Mouse (Mus musculus): Measurements from ENCODE around the gene Dtnbp1. TPM values are rescaled to one million over a fixed set of nuclear protein-coding genes. Genes with fewer than 3 reads are reported as not detected.

Dtnbp1 gene
- polyA plus RNA-seq, 1 experiment, result 136 TPM

- H3K4me3 ChIP-seq (ENCODE audit: insufficient read depth, low read depth, low read length), result no peak overlapping the region
- H3K4me1 ChIP-seq (ENCODE audit: control insufficient read depth, insufficient read depth, insufficient read length, low read length), result no peaks in the 10 kb centered on the region
- no peak overlapping the region for H3K27ac ChIP-seq (replicated peaks; ENCODE audit: low read depth, low read length)
Measured at GRCm38 (mm10) chr13:44948320-44949250, 53.4 kb downstream of the Dtnbp1 start.

DNA sequence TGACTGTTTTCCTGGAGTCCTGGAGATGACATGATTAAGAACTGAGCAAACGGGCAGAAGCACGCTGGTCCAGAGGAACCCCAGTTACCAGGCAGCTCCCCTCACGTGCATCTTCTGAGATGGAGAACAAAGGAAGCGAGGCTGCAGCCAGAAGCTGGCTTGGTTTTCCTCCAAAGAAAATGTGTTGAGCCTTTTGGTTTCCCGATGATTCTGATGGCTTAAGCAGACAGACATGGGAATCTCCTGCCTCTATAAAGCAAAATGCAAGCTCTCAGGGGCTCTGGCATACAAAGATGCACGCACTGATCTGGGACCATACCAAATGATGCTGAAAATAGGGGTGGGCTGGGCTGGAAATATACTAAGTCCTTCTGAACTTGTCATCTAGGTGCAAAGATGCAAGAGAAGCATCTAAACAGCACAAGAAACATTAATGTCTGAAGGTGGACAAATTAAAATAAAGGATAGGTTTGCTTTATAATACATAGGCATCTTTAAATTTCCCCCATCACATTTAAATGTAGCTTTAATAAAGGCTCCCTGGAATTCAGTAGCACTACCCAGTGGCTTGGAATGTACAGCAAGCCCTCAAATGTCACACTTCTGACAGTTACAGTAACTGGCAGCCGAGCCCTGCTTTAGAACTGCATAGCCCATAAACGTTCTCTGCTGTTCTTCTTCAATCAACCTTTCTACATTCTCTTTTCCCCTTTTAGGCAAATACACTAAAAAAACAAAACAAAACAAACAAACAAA lies 54.9 kb downstream of the Dtnbp1 start:
- Histone ChIP-seq H3K27ac (replicated peaks; ENCODE audit: low read depth, low read length) (no peak overlapping the region), H3K4me1 (ENCODE audit: control insufficient read depth, insufficient read depth, insufficient read length, low read length) (no peaks in the 10 kb centered on the region), H3K4me3 (ENCODE audit: insufficient read depth, low read depth, low read length) (no peak overlapping the region)

GRCm38 (mm10) chr13:44943618-44944017 lies 58.3 kb downstream of the Dtnbp1 start:
- peaks cover 11% of the 10 kb centered on the region; the same call in 1 of the 2 replicates for H3K4me1 ChIP-seq (ENCODE audit: control insufficient read depth, insufficient read depth, insufficient read length, low read length)
- H3K4me3 ChIP-seq (ENCODE audit: insufficient read depth, low read depth, low read length), result no peak overlapping the region
- H3K27ac ChIP-seq (replicated peaks; ENCODE audit: low read depth, low read length), result no peak overlapping the region

GRCm38 (mm10) chr13:44939326-44940035 lies 62.5 kb downstream of the Dtnbp1 start:
- H3K4me3 ChIP-seq (ENCODE audit: insufficient read depth, low read depth, low read length), result no peak overlapping the region
- peaks cover 23% of the 10 kb centered on the region for H3K4me1 ChIP-seq (ENCODE audit: control insufficient read depth, insufficient read depth, insufficient read length, low read length)
- H3K27ac ChIP-seq (replicated peaks; ENCODE audit: low read depth, low read length), result peak overlapping the region; percentile 27

DNA sequence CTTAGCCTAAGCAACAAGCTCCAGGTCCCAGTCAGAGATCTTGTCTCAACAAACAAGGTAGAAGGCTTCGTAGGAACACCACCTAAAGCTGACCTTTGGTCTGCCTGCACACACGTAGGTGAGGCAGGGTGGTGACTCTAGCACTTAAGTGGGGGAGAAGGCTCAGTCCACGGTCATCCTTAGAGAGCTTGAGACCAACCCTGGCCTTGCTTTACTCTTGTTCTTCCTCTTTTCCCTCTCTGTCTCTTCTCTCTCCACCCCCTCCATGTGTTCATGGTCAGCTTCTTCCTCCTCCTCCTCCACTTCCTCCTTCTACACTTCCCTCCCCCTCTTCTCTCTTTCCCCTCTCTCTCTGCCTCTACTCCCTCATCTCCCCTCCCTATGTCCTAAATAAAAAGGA lies 64.3 kb downstream of the Dtnbp1 start:
- Histone ChIP-seq H3K27ac (replicated peaks; ENCODE audit: low read depth, low read length) (no peak overlapping the region), H3K4me1 (ENCODE audit: control insufficient read depth, insufficient read depth, insufficient read length, low read length) (peaks cover 25% of the 10 kb centered on the region), H3K4me3 (ENCODE audit: insufficient read depth, low read depth, low read length) (no peak overlapping the region)

DNA sequence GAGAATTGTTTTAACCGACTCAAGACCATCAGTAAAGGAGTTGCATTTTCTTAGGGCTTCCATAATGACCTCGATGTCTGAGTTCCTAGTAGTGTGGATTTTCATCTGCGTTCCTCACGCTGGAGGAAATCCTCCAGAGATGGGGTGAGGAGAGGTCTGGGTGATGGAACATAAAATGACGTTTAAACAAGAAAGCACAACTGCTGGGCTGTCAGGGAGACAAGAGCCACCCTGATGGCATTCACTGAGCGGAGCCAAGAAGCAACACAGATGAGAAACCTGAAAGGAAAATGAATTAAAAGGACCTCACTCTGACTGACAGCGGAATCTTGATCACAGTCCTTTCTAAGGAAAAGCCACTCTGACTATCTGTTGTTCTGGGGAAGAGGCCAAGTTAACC lies 68.4 kb downstream of the Dtnbp1 start:
- Histone ChIP-seq H3K4me3 (ENCODE audit: insufficient read depth, low read depth, low read length) (no peak overlapping the region), H3K27ac (replicated peaks; ENCODE audit: low read depth, low read length) (no peak overlapping the region)

GRCm38 (mm10) chr13:44932307-44933264 lies 69.4 kb downstream of the Dtnbp1 start:
- Histone ChIP-seq H3K4me1 (ENCODE audit: control insufficient read depth, insufficient read depth, insufficient read length, low read length) (peaks cover 5% of the 10 kb centered on the region), H3K4me3 (ENCODE audit: insufficient read depth, low read depth, low read length) (no peak overlapping the region), H3K27ac (replicated peaks; ENCODE audit: low read depth, low read length) (no peak overlapping the region)

More for the DNA sequence above, 68.4 kb downstream of the Dtnbp1 start:
- peaks cover 14% of the 10 kb centered on the region for H3K4me1 ChIP-seq (ENCODE audit: control insufficient read depth, insufficient read depth, insufficient read length, low read length)

- H3K27ac ChIP-seq (replicated peaks; ENCODE audit: low read depth, low read length), result no peak overlapping the region
- no peaks in the 10 kb centered on the region for H3K4me1 ChIP-seq (ENCODE audit: control insufficient read depth, insufficient read depth, insufficient read length, low read length)
- H3K4me3 ChIP-seq (ENCODE audit: insufficient read depth, low read depth, low read length), result no peak overlapping the region
Measured at GRCm38 (mm10) chr13:44926311-44926710, 75.6 kb downstream of the Dtnbp1 start.

DNA sequence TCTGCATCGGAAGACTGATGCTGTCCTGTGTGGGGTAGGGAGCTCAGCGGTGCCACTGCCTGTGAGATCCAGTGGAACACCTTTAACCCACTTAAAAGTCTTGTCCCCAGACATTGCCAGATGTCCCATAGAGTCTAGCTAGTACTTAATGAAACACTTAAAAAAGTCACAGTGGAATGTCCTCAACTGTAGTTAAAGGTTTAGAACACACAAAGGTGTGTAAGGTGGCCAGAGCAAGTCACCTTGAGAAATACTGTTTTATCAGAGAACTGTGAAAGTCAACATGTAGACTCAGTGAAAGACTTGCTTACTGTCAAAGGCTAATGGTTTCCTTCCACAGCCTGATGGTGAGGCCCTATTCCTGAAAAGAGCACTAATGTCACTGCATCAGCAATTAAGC lies 76.8 kb downstream of the Dtnbp1 start:
- Histone ChIP-seq H3K27ac (replicated peaks; ENCODE audit: low read depth, low read length) (no peak overlapping the region), H3K4me1 (ENCODE audit: control insufficient read depth, insufficient read depth, insufficient read length, low read length) (no peaks in the 10 kb centered on the region), H3K4me3 (ENCODE audit: insufficient read depth, low read depth, low read length) (no peak overlapping the region)

DNA sequence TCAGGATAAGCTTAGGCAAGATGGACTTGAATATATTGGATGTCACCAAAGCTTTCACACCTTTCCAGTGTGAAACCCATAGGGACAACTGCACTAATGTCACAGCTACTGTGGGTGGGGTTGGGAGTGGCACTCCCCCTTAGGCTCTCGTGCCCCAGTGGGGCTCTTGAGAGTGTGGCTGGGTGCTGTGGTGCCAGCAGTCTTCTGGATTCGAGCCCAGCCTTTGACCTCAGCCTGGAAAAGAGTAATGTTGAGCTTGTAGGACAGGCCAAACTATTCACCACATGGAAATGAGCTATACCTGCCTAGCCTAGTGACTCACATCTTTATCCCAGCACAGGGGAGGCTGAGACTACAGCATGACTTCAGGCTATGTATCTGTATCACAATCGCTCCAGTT lies 77.9 kb downstream of the Dtnbp1 start:
- no peaks in the 10 kb centered on the region for H3K4me1 ChIP-seq (ENCODE audit: control insufficient read depth, insufficient read depth, insufficient read length, low read length)
- no peak overlapping the region for H3K4me3 ChIP-seq (ENCODE audit: insufficient read depth, low read depth, low read length)
- no peak overlapping the region for H3K27ac ChIP-seq (replicated peaks; ENCODE audit: low read depth, low read length)

DNA sequence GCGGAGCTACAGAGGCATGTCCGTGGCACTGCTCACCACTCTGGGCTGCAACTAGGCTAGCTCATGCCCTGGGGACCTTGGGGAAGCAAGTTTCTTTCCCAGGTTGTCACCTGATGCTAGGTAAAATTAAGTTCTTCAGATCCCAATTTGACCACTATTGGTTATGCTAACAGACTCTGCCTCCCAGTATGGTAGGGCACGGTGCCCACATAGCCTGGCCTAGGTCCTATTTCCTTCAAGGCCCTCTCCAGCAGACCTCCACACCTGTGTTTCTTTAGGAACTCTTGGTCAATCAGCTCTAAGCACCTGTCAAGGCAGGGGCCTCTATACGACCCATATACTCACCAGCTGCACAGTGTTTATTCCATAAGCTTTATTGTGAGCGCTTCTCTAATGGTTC lies 80.2 kb downstream of the Dtnbp1 start:
- Histone ChIP-seq H3K4me3 (ENCODE audit: insufficient read depth, low read depth, low read length) (no peak overlapping the region), H3K4me1 (ENCODE audit: control insufficient read depth, insufficient read depth, insufficient read length, low read length) (no peaks in the 10 kb centered on the region), H3K27ac (replicated peaks; ENCODE audit: low read depth, low read length) (no peak overlapping the region)

GRCm38 (mm10) chr13:44921095-44921494 lies 80.9 kb downstream of the Dtnbp1 start:
- H3K27ac ChIP-seq (replicated peaks; ENCODE audit: low read depth, low read length), result no peak overlapping the region
- H3K4me3 ChIP-seq (ENCODE audit: insufficient read depth, low read depth, low read length), result no peak overlapping the region
- H3K4me1 ChIP-seq (ENCODE audit: control insufficient read depth, insufficient read depth, insufficient read length, low read length), result no peaks in the 10 kb centered on the region

- no peak overlapping the region for H3K4me3 ChIP-seq (ENCODE audit: insufficient read depth, low read depth, low read length)
- H3K4me1 ChIP-seq (ENCODE audit: control insufficient read depth, insufficient read depth, insufficient read length, low read length), result no peaks in the 10 kb centered on the region
Measured at GRCm38 (mm10) chr13:44918269-44918668, 83.7 kb downstream of the Dtnbp1 start.

DNA sequence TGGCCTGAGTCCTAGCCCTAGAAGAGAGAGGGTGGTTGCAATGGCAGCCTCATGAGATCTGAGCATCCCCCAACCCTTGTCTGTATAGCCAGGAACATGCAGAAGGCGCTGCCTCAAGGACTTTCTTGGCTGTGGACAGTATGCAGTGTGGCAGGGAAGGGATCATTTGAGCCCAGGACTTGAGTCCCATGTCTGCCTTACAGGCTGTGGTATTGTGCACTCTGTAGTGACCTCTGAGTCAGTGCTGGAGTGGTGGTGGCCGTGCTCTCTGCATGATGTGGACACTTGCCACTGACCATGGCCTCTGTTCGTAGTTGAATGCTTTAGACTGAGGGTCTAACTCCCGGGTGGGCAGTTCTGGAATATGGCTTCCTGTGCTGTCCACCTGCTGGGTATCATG lies 84.7 kb downstream of the Dtnbp1 start:
- H3K27ac ChIP-seq (replicated peaks; ENCODE audit: low read depth, low read length), result no peak overlapping the region
- H3K4me1 ChIP-seq (ENCODE audit: control insufficient read depth, insufficient read depth, insufficient read length, low read length), result no peaks in the 10 kb centered on the region
- no peak overlapping the region for H3K4me3 ChIP-seq (ENCODE audit: insufficient read depth, low read depth, low read length)

More at GRCm38 (mm10) chr13:44918269-44918668, 83.7 kb downstream of the Dtnbp1 start:
- no peak overlapping the region for H3K27ac ChIP-seq (replicated peaks; ENCODE audit: low read depth, low read length)
